Mouse (Mus musculus) neural tube, embryonic 10.5 days (tissue): ENCODE results near the gene Slc25a14.

Experiments used
- DNase-seq: peaks from one replicate; pipeline ENCODE4 v3.0.0-alpha.2; 2017; ENCODE audit warnings: low spot score; ENCODE audit errors: extremely low spot score

The Slc25a14 gene

GRCm38 (mm10) chrX:48623379-48624053 is at the start of gene Slc25a14:
Gene Slc25a14 (plus strand): TSS chrX:48623413.
- DNase-seq: peak; percentile 70

GRCm38 (mm10) chrX:48583332-48583731 is 39.9 kb upstream of the Slc25a14 start:
- DNase-seq: no peak

GRCm38 (mm10) chrX:48593721-48594098 is 29.5 kb upstream of the Slc25a14 start:
- DNase-seq: no peak

- DNase-seq: peak; percentile 71
Observed at GRCm38 (mm10) chrX:48594099-48594760, 29.0 kb upstream of the Slc25a14 start, which contains the start of gene Zfp280c. Gene Zfp280c (minus strand): TSS chrX:48594504.

- DNase-seq: no peak
Observed at GRCm38 (mm10) chrX:48596053-48596452, 27.2 kb upstream of the Slc25a14 start.

GRCm38 (mm10) chrX:48596906-48597305 is 26.3 kb upstream of the Slc25a14 start:
- DNase-seq: no peak

- no peak for DNase-seq
Observed at GRCm38 (mm10) chrX:48604872-48605271, 18.3 kb upstream of the Slc25a14 start.

- DNase-seq: no peak
Observed at GRCm38 (mm10) chrX:48623049-48623378, 199 bp upstream of the Slc25a14 start.

GRCm38 (mm10) chrX:48624054-48624420 is 824 bp downstream of the Slc25a14 start:
- DNase-seq: no peak

- no peak for DNase-seq
Observed at GRCm38 (mm10) chrX:48637032-48637431, 13.8 kb downstream of the Slc25a14 start.

GRCm38 (mm10) chrX:48644122-48644521 is 20.9 kb downstream of the Slc25a14 start:
- no peak for DNase-seq

GRCm38 (mm10) chrX:48666807-48667206 is 43.6 kb downstream of the Slc25a14 start:
- peak; percentile 18 for DNase-seq

GRCm38 (mm10) chrX:48669588-48669987 is 46.4 kb downstream of the Slc25a14 start:
- no peak for DNase-seq

- no peak for DNase-seq
Observed at GRCm38 (mm10) chrX:48671714-48672113, 48.5 kb downstream of the Slc25a14 start.

GRCm38 (mm10) chrX:48674171-48674570 is 51.0 kb downstream of the Slc25a14 start, which contains the start of gene Gpr119:
Gene Gpr119 (minus strand): TSS chrX:48674478.
- no peak for DNase-seq

- DNase-seq: peak; percentile 19
Observed at GRCm38 (mm10) chrX:48683451-48683850, 60.2 kb downstream of the Slc25a14 start.

GRCm38 (mm10) chrX:48683857-48684256 is 60.6 kb downstream of the Slc25a14 start:
- DNase-seq: no peak

GRCm38 (mm10) chrX:48694460-48694859 is 71.2 kb downstream of the Slc25a14 start:
- DNase-seq: peak; percentile 19

- DNase-seq: peak; percentile 80
Observed at GRCm38 (mm10) chrX:48694864-48695371, 71.7 kb downstream of the Slc25a14 start, which contains the start of gene Rbmx2. Gene Rbmx2 (plus strand): TSS chrX:48695004.

GRCm38 (mm10) chrX:48709701-48710100 is 86.5 kb downstream of the Slc25a14 start:
- no peak for DNase-seq
